8 mouse cellular contexts compared by ENCODE assay signal in genomic region chr4:118429215-118429895, GRCm38 (mm10). TPM values are rescaled to one million over a fixed set of nuclear protein-coding genes. Genes with fewer than 3 reads are reported as not detected.
A peak's percentile ranks its signal among the peaks of the same experiment; 100 is the strongest.
DNase-seq lines count a peak whose midpoint lies in the region; ATAC-seq lines count a peak whose summit lies in the region.

No protein-coding gene starts in this region.

- peaks cover 19% of the 10 kb centered on the region for H3K36me3 ChIP-seq in heart, embryonic 11.5 days (ENCODE audit: control insufficient read depth, insufficient read depth, low read length)
- peaks cover 44% of the 10 kb centered on the region for H3K36me3 ChIP-seq in heart, embryonic 14.5 days (ENCODE audit: control insufficient read depth, insufficient read depth, low read length)
- peaks cover 47% of the 10 kb centered on the region for H3K36me3 ChIP-seq in limb, embryonic 10.5 days
- H3K36me3 ChIP-seq in neural tube, embryonic 14.5 days (ENCODE audit: control insufficient read depth, insufficient read depth, low read length) = peaks cover 11% of the 10 kb centered on the region

- peak overlapping the region; percentile 83 for H3K4me2 ChIP-seq in heart, embryonic 11.5 days
- peak overlapping the region; percentile 86 for H3K4me2 ChIP-seq in heart, embryonic 14.5 days (ENCODE audit: low read length)
- peak overlapping the region; percentile 59; the same call in 1 of the 2 replicates for H3K4me2 ChIP-seq in neural tube, embryonic 14.5 days (ENCODE audit: low read depth, low read length)

- peak overlapping the region; percentile 84 for H3K4me3 ChIP-seq in heart, embryonic 11.5 days (ENCODE audit: low read depth, low read length)
- H3K4me3 ChIP-seq in heart, embryonic 14.5 days (ENCODE audit: control insufficient read depth in 1 of 2, insufficient read depth in 1 of 2, low read depth in 1 of 2, low read length in 2 of 2) = peak overlapping the region in 1 of 2 experiments; percentile 61; a peak in 2 of 4 replicates
- peak overlapping the region; percentile 78 for H3K4me3 ChIP-seq in limb, embryonic 10.5 days
- H3K4me3 ChIP-seq in neural tube, embryonic 14.5 days (ENCODE audit: low read depth, low read length) = no peak overlapping the region

- intact Hi-C loops in heart, postnatal 14 days (cut with DNase I) = loop anchor here (5.0 kb wide), 1 partner anchor 58 kb away; no protein-coding TSS in a partner anchor

- 38% methylated on average over 7 of the region's 7 CpGs for WGBS in heart, embryonic 11.5 days (ENCODE audit: insufficient replicate concordance)
- WGBS in heart, embryonic 14.5 days = 45% methylated on average over 7 of the region's 7 CpGs
- WGBS in limb, embryonic 10.5 days = 45% methylated on average over 7 of the region's 7 CpGs
- WGBS in neural tube, embryonic 14.5 days = 70% methylated on average over 7 of the region's 7 CpGs

- ATAC-seq in heart, embryonic 11.5 days (replicated peaks; ENCODE audit: insufficient number of reproducible peaks, low FRiP score, low TSS enrichment) = no peak
- no peak for ATAC-seq in heart, embryonic 14.5 days (ENCODE audit: insufficient number of reproducible peaks, insufficient read depth, low FRiP score, low read depth)
- ATAC-seq in neural tube, embryonic 14.5 days (ENCODE audit: low read depth) = no peak
- no peak for ATAC-seq in megakaryocyte progenitor cell, adult 5-6 weeks (replicated peaks; ENCODE audit: poor library complexity)

- no peaks in the 10 kb centered on the region for H3K9me3 ChIP-seq in heart, embryonic 11.5 days (replicated peaks; ENCODE audit: control insufficient read depth, low read length)
- no peaks in the 10 kb centered on the region for H3K9me3 ChIP-seq in heart, embryonic 14.5 days (ENCODE audit: control insufficient read depth, low read length)
- no peaks in the 10 kb centered on the region for H3K9me3 ChIP-seq in limb, embryonic 10.5 days (replicated peaks)
- H3K9me3 ChIP-seq in neural tube, embryonic 14.5 days (ENCODE audit: control insufficient read depth, low read length) = no peaks in the 10 kb centered on the region

- DNase-seq in heart, postnatal 14 days = no peak
- DNase-seq in limb, embryonic 10.5 days (ENCODE audit: low spot score) = no peak
- no peak for DNase-seq in gastrocnemius, postnatal 25 days
- no peak for DNase-seq in right cerebral cortex, postnatal 25 days

- no peak overlapping the region for H3K9ac ChIP-seq in heart, embryonic 11.5 days (ENCODE audit: low read depth, low read length)
- H3K9ac ChIP-seq in heart, embryonic 14.5 days (ENCODE audit: low read length) = peak overlapping the region; percentile 79
- H3K9ac ChIP-seq in neural tube, embryonic 14.5 days (replicated peaks; ENCODE audit: low read depth, low read length) = no peak overlapping the region

- no peaks in the 10 kb centered on the region for H3K27me3 ChIP-seq in heart, embryonic 11.5 days (ENCODE audit: control insufficient read depth, insufficient read depth, low read length)
- no peaks in the 10 kb centered on the region for H3K27me3 ChIP-seq in heart, embryonic 14.5 days (ENCODE audit: control insufficient read depth, insufficient read depth, low read length)
- H3K27me3 ChIP-seq in limb, embryonic 10.5 days (ENCODE audit: low read depth, poor library complexity, severe bottlenecking) = no peaks in the 10 kb centered on the region
- H3K27me3 ChIP-seq in neural tube, embryonic 14.5 days (ENCODE audit: control insufficient read depth, insufficient read depth, low read length) = no peaks in the 10 kb centered on the region

- H3K4me1 ChIP-seq in heart, embryonic 11.5 days (ENCODE audit: control insufficient read depth, insufficient read depth, low read length) = peaks cover 27% of the 10 kb centered on the region
- peaks cover 12 to 26% of the 10 kb centered on the region in 2 experiments for H3K4me1 ChIP-seq in heart, embryonic 14.5 days (ENCODE audit: control insufficient read depth in 2 of 2, insufficient read depth in 2 of 2, low read length in 2 of 2)
- H3K4me1 ChIP-seq in limb, embryonic 10.5 days = peaks cover 40% of the 10 kb centered on the region
- peaks cover 12% of the 10 kb centered on the region; the same call in 1 of the 2 replicates for H3K4me1 ChIP-seq in neural tube, embryonic 14.5 days (ENCODE audit: control insufficient read depth, insufficient read depth, low read length)

- H3K27ac ChIP-seq in heart, embryonic 11.5 days (ENCODE audit: low read depth, low read length) = no peak overlapping the region
- peak overlapping the region in 1 of 2 experiments; percentile 72; a peak in 1 of 4 replicates for H3K27ac ChIP-seq in heart, embryonic 14.5 days (replicated peaks in 1 of 2; ENCODE audit: control insufficient read depth in 1 of 2, insufficient read depth in 1 of 2, low read depth in 2 of 2, low read length in 2 of 2)
- 0 out of 2 replicates have a peak overlapping the region, but pooled peaks have one; percentile 8 for H3K27ac ChIP-seq in limb, embryonic 10.5 days
- H3K27ac ChIP-seq in neural tube, embryonic 14.5 days (ENCODE audit: low read depth, low read length) = no peak overlapping the region

RNA-seq across cellular contexts. Expression of gene Elovl1, which starts 1.5 kb away (rescaled TPM):
- 59.7 and 68.4 TPM in 2 replicates for polyA plus RNA-seq in heart, embryonic 11.5 days (2014; fragmentation: Nextera tagmentation; extraction: Ambion mirVana)
- 10 to 100 TPM; 25.4 to 30.1 TPM for total RNA-seq in heart, postnatal 14 days (2021)
- polyA plus RNA-seq in heart, embryonic 14.5 days (2014; fragmentation: Nextera tagmentation; extraction: Ambion mirVana) = 60.2 and 60.3 TPM in 2 replicates
- polyA plus RNA-seq in limb, embryonic 10.5 days (2016; fragmentation: Nextera tagmentation; extraction: Ambion mirVana) = 45.5 and 48.1 TPM in 2 replicates
- 20.2 and 39.0 TPM in 2 replicates for polyA plus RNA-seq in neural tube, embryonic 14.5 days (2014; fragmentation: Nextera tagmentation; extraction: Ambion mirVana)
- 73.6 and 93.7 TPM in 2 replicates for total RNA-seq in megakaryocyte progenitor cell, adult 5-6 weeks (2015)
- 58.7 and 64.1 TPM in 2 replicates for total RNA-seq in megakaryocyte progenitor cell, adult 5-6 weeks (2017)
- total RNA-seq in gastrocnemius, postnatal 25 days (2021) = 10 to 100 TPM in 1 of 2 experiments, 1 to 10 TPM in 1; 8.0 to 10.3 TPM

RNA-seq across cellular contexts. Expression of gene Cdc20, which starts 7.8 kb away (rescaled TPM):
- 169 and 179 TPM in 2 replicates for polyA plus RNA-seq in heart, embryonic 11.5 days (2014; fragmentation: Nextera tagmentation; extraction: Ambion mirVana)
- total RNA-seq in heart, postnatal 14 days (2021) = 10 to 100 TPM in 1 of 2 experiments, 1 to 10 TPM in 1; 8.3 to 12.5 TPM
- polyA plus RNA-seq in heart, embryonic 14.5 days (2014; fragmentation: Nextera tagmentation; extraction: Ambion mirVana) = 150 and 165 TPM in 2 replicates
- polyA plus RNA-seq in limb, embryonic 10.5 days (2016; fragmentation: Nextera tagmentation; extraction: Ambion mirVana) = 431 and 433 TPM in 2 replicates
- polyA plus RNA-seq in neural tube, embryonic 14.5 days (2014; fragmentation: Nextera tagmentation; extraction: Ambion mirVana) = 13.3 and 24.0 TPM in 2 replicates
- total RNA-seq in megakaryocyte progenitor cell, adult 5-6 weeks (2015) = 42.5 and 50.4 TPM in 2 replicates
- 87.4 and 89.5 TPM in 2 replicates for total RNA-seq in megakaryocyte progenitor cell, adult 5-6 weeks (2017)
- total RNA-seq in gastrocnemius, postnatal 25 days (2021) = 1 to 10 TPM in 1 of 2 experiments, under 1 TPM in 1; 0.91 to 1.1 TPM

RNA-seq across cellular contexts. Expression of gene Med8, which starts 20.2 kb away (rescaled TPM):
- 91.1 and 95.1 TPM in 2 replicates for polyA plus RNA-seq in heart, embryonic 11.5 days (2014; fragmentation: Nextera tagmentation; extraction: Ambion mirVana)
- total RNA-seq in heart, postnatal 14 days (2021) = 10 to 100 TPM; 39.3 to 47.0 TPM
- polyA plus RNA-seq in heart, embryonic 14.5 days (2014; fragmentation: Nextera tagmentation; extraction: Ambion mirVana) = 63.6 and 69.4 TPM in 2 replicates
- 141 and 147 TPM in 2 replicates for polyA plus RNA-seq in limb, embryonic 10.5 days (2016; fragmentation: Nextera tagmentation; extraction: Ambion mirVana)
- polyA plus RNA-seq in neural tube, embryonic 14.5 days (2014; fragmentation: Nextera tagmentation; extraction: Ambion mirVana) = 100 and 103 TPM in 2 replicates
- total RNA-seq in megakaryocyte progenitor cell, adult 5-6 weeks (2015) = 66.5 and 94.1 TPM in 2 replicates
- 90.5 and 104 TPM in 2 replicates for total RNA-seq in megakaryocyte progenitor cell, adult 5-6 weeks (2017)
- total RNA-seq in gastrocnemius, postnatal 25 days (2021) = 10 to 100 TPM; 38.4 to 39.7 TPM

RNA-seq across cellular contexts. Expression of gene Szt2, which starts 20.3 kb away (rescaled TPM):
- 6.6 and 7.6 TPM in 2 replicates for polyA plus RNA-seq in heart, embryonic 11.5 days (2014; fragmentation: Nextera tagmentation; extraction: Ambion mirVana)
- total RNA-seq in heart, postnatal 14 days (2021) = 10 to 100 TPM; 14.7 TPM
- 7.1 and 7.6 TPM in 2 replicates for polyA plus RNA-seq in heart, embryonic 14.5 days (2014; fragmentation: Nextera tagmentation; extraction: Ambion mirVana)
- 8.4 and 11.4 TPM in 2 replicates for polyA plus RNA-seq in limb, embryonic 10.5 days (2016; fragmentation: Nextera tagmentation; extraction: Ambion mirVana)
- 13.7 and 14.5 TPM in 2 replicates for polyA plus RNA-seq in neural tube, embryonic 14.5 days (2014; fragmentation: Nextera tagmentation; extraction: Ambion mirVana)
- 12.0 and 13.7 TPM in 2 replicates for total RNA-seq in megakaryocyte progenitor cell, adult 5-6 weeks (2015)
- total RNA-seq in megakaryocyte progenitor cell, adult 5-6 weeks (2017) = 4.0 and 5.3 TPM in 2 replicates
- total RNA-seq in gastrocnemius, postnatal 25 days (2021) = 1 to 10 TPM; 5.0 to 6.6 TPM

RNA-seq across cellular contexts. Expression of gene Mpl, which starts 28.0 kb away (rescaled TPM):
- 3.7 and 4.4 TPM in 2 replicates for polyA plus RNA-seq in heart, embryonic 11.5 days (2014; fragmentation: Nextera tagmentation; extraction: Ambion mirVana)
- total RNA-seq in heart, postnatal 14 days (2021) = under 1 TPM; 0.10 to 0.17 TPM
- 1.0 and 1.7 TPM in 2 replicates for polyA plus RNA-seq in heart, embryonic 14.5 days (2014; fragmentation: Nextera tagmentation; extraction: Ambion mirVana)
- 0.74 and 1.2 TPM in 2 replicates for polyA plus RNA-seq in limb, embryonic 10.5 days (2016; fragmentation: Nextera tagmentation; extraction: Ambion mirVana)
- 0.12 TPM in 1 of 2 replicates, not detected in the other for polyA plus RNA-seq in neural tube, embryonic 14.5 days (2014; fragmentation: Nextera tagmentation; extraction: Ambion mirVana)
- 1.1 and 9.0 TPM in 2 replicates for total RNA-seq in megakaryocyte progenitor cell, adult 5-6 weeks (2015)
- total RNA-seq in megakaryocyte progenitor cell, adult 5-6 weeks (2017) = 0.12 and 0.95 TPM in 2 replicates
- total RNA-seq in gastrocnemius, postnatal 25 days (2021) = not detected
